Mouse (Mus musculus) brown adipose tissue, adult 24 weeks (tissue): ENCODE data around the gene Klhl12. TPM values are rescaled to one million over a fixed set of nuclear protein-coding genes. Genes with fewer than 3 reads are reported as not detected.
"Not testable (repeated sequence)": the region's sequence is repeated elsewhere in the genome, so short reads cannot be mapped to it uniquely, and the experiment has no call there.

ENCODE experiments used
- H3K27ac ChIP-seq: fragments of 200-500 bp; replicated peaks from 2 replicates; pipeline ENCODE4 v1.5.1; 2012; ENCODE audit warnings: low read depth, mild to moderate bottlenecking, low read length
- H3K4me1 ChIP-seq: fragments of 200-500 bp; 2 replicates; pipeline ENCODE4 v1.6.1; 2012; ENCODE audit warnings: low read length, mixed read lengths; ENCODE audit not compliant: control insufficient read depth, insufficient read depth, insufficient read length
- H3K4me3 ChIP-seq: fragments of 200-500 bp; 2 replicates; pipeline ENCODE4 v1.5.1; 2012; ENCODE audit warnings: low read depth, mild to moderate bottlenecking, low read length, moderate library complexity; ENCODE audit not compliant: insufficient read depth
- polyA plus RNA-seq: library from polyadenylated mRNA; stranded (reverse); fragments of >200 nt; gene quantifications from 2 replicates; pipeline ENCODE4 v1.2.4, GENCODE M21; 2012; ENCODE audit not compliant: missing spikeins, insufficient read depth, insufficient read length

Gene Klhl12
- polyA plus RNA-seq, 1 experiment, result 7.0 TPM

GRCm38 (mm10) chr1:134433473-134433872 lies 21.9 kb upstream of the Klhl12 start:
- Histone ChIP-seq H3K27ac (no peak overlapping the region), H3K4me1 (no peaks in the 10 kb centered on the region), H3K4me3 (no peak overlapping the region)

GRCm38 (mm10) chr1:134435414-134435813 lies 19.9 kb upstream of the Klhl12 start:
- Histone ChIP-seq H3K4me1 (no peaks in the 10 kb centered on the region), H3K27ac (no peak overlapping the region), H3K4me3 (no peak overlapping the region)

- Histone ChIP-seq H3K27ac (no peak overlapping the region), H3K4me3 (no peak overlapping the region), H3K4me1 (peaks cover 3% of the 10 kb centered on the region)
Measured at GRCm38 (mm10) chr1:134440437-134440836, 14.9 kb upstream of the Klhl12 start.

GRCm38 (mm10) chr1:134441737-134442136 lies 13.6 kb upstream of the Klhl12 start:
- not testable (repeated sequence) for H3K4me3 ChIP-seq, H3K27ac ChIP-seq, H3K4me1 ChIP-seq

GRCm38 (mm10) chr1:134442394-134442793 lies 12.9 kb upstream of the Klhl12 start:
- Histone ChIP-seq H3K27ac (no peak overlapping the region), H3K4me1 (peaks cover 3% of the 10 kb centered on the region)

GRCm38 (mm10) chr1:134443288-134443687 lies 12.0 kb upstream of the Klhl12 start:
- H3K4me1 ChIP-seq, H3K4me3 ChIP-seq, H3K27ac ChIP-seq: not testable (repeated sequence)

More at GRCm38 (mm10) chr1:134442394-134442793, 12.9 kb upstream of the Klhl12 start:
- no peak overlapping the region for H3K4me3 ChIP-seq

- Histone ChIP-seq H3K4me3 (no peak overlapping the region), H3K27ac (0 out of 2 replicates have a peak overlapping the region, but pooled peaks have one; percentile 30), H3K4me1 (peaks cover 3% of the 10 kb centered on the region)
Measured at GRCm38 (mm10) chr1:134445418-134445817, 9.9 kb upstream of the Klhl12 start.

GRCm38 (mm10) chr1:134448537-134448936 lies 6.8 kb upstream of the Klhl12 start:
- not testable (repeated sequence) for H3K4me3 ChIP-seq, H3K4me1 ChIP-seq, H3K27ac ChIP-seq

GRCm38 (mm10) chr1:134450201-134450600 lies 5.1 kb upstream of the Klhl12 start:
- H3K4me3 ChIP-seq, result no peak overlapping the region
- H3K27ac ChIP-seq, result no peak overlapping the region
- H3K4me1 ChIP-seq, result no peaks in the 10 kb centered on the region

- H3K27ac ChIP-seq, result no peak overlapping the region
- H3K4me3 ChIP-seq, result no peak overlapping the region
- H3K4me1 ChIP-seq, result no peaks in the 10 kb centered on the region
Measured at GRCm38 (mm10) chr1:134450986-134451385, 4.3 kb upstream of the Klhl12 start.

GRCm38 (mm10) chr1:134456060-134456459 lies 729 bp downstream of the Klhl12 start:
- H3K4me3 ChIP-seq, result peak overlapping the region; percentile 82
- H3K4me1 ChIP-seq, result no peaks in the 10 kb centered on the region
- no peak overlapping the region for H3K27ac ChIP-seq

- Histone ChIP-seq H3K27ac (no peak overlapping the region), H3K4me3 (no peak overlapping the region), H3K4me1 (no peaks in the 10 kb centered on the region)
Measured at GRCm38 (mm10) chr1:134458139-134458727, 2.9 kb downstream of the Klhl12 start.

- Histone ChIP-seq H3K4me3 (no peak overlapping the region), H3K27ac (no peak overlapping the region), H3K4me1 (no peaks in the 10 kb centered on the region)
Measured at GRCm38 (mm10) chr1:134460294-134461284, 5.3 kb downstream of the Klhl12 start.

GRCm38 (mm10) chr1:134484623-134485022 lies 29.3 kb downstream of the Klhl12 start:
- Histone ChIP-seq H3K4me1 (no peaks in the 10 kb centered on the region), H3K4me3 (no peak overlapping the region), H3K27ac (no peak overlapping the region)

GRCm38 (mm10) chr1:134490903-134491801 lies 35.8 kb downstream of the Klhl12 start:
- Histone ChIP-seq H3K27ac (no peak overlapping the region), H3K4me1 (peaks cover 6% of the 10 kb centered on the region; the same call in 1 of the 2 replicates), H3K4me3 (no peak overlapping the region)
